Mouse (Mus musculus): ENCODE data around the gene Clba1. TPM values are rescaled to one million over a fixed set of nuclear protein-coding genes. Genes with fewer than 3 reads are reported as not detected.

The Clba1 gene
- polyA plus RNA-seq, 1 experiment, result 9.6 TPM

DNA sequence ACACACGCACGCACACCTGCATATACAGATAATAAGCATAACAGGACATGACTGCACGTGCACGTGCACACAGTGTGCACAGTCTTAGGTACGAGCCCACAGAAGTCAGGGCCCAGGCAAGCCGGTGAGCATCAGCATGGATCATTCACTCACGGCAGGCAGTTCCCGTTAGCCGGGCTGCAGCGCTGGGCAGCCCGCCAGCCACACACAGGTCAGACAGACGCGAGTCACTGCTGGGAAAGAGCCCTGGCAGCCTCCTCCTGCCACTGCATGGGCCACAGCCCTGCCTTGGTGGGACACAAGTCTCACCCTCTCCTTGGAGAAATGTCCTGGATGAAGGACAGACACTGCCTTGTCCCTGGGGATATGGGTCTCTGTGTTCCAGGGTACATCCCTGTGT is 4.7 kb upstream of the Clba1 start:
- no peaks in the 10 kb centered on the region for H3K36me3 ChIP-seq (ENCODE audit: control insufficient read depth, insufficient read depth)
- no peak for TF ChIP-seq SRF (IDR thresholded peaks at IDR 0.05; ENCODE audit: control insufficient read depth, insufficient read length, low read depth)
- no peak for TF ChIP-seq TCF3 (IDR thresholded peaks at IDR 0.05; ENCODE audit: insufficient read length, low read depth)
- no peak for TF ChIP-seq E2F4 (IDR thresholded peaks at IDR 0.05; ENCODE audit: insufficient read depth)
- TF ChIP-seq REST (IDR thresholded peaks at IDR 0.05; ENCODE audit: insufficient read depth, insufficient read length), result no peak
- TF ChIP-seq USF1 (IDR thresholded peaks at IDR 0.05; ENCODE audit: low read depth), result no peak
- TF ChIP-seq CEBPB (IDR thresholded peaks at IDR 0.05; ENCODE audit: insufficient read depth, poor library complexity, severe bottlenecking), result no peak
- no peak for TF ChIP-seq TCF12 (IDR thresholded peaks at IDR 0.05; ENCODE audit: insufficient read depth, poor library complexity, severe bottlenecking)
- TF ChIP-seq MYOG (IDR thresholded peaks at IDR 0.05; ENCODE audit: control insufficient read depth in 1 of 3, insufficient read depth in 1 of 3, insufficient read length in 2 of 3, low read depth in 2 of 3), result no peak
- TF ChIP-seq POLR2AphosphoS2 (IDR thresholded peaks at IDR 0.05; ENCODE audit: insufficient read length, low read depth), result no peak
- TF ChIP-seq POLR2A (IDR thresholded peaks at IDR 0.05; ENCODE audit: insufficient read length, low read depth), result no peak
- H3K4me2 ChIP-seq (ENCODE audit: low read depth), result no peak overlapping the region
- no peak overlapping the region for H3ac ChIP-seq (ENCODE audit: control insufficient read depth, insufficient read length)
- peaks cover 6% of the 10 kb centered on the region for H3K79me2 ChIP-seq (ENCODE audit: control insufficient read depth, insufficient read depth)
- H3K27me3 ChIP-seq (ENCODE audit: control insufficient read depth, insufficient read depth, insufficient read length), result no peaks in the 10 kb centered on the region
- H3K4me3 ChIP-seq, result no peak overlapping the region

DNA sequence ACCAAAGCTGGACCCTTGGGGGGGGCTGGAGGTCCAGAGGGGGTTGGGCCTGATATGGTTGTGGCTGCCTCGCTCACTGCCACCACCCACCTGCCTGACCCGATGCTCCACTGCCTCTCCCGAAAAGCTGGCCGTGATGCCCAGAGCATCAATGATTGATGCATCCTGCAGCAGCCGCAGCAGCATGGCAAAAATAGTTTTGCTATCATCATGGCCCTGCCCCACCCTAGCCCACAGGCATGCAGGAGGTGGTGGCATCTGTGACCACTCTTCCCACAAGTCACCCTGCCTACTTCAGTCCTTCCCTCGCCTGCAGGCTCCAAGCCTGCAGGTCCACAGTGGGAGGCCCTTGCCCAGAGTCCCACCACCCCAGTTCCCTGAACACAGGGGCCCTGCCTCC is 2.7 kb upstream of the Clba1 start:
- no peak overlapping the region for H3K4me3 ChIP-seq
- H3K4me2 ChIP-seq (ENCODE audit: low read depth), result peak overlapping the region; percentile 18
- H3ac ChIP-seq (ENCODE audit: control insufficient read depth, insufficient read length), result no peak overlapping the region
- no peaks in the 10 kb centered on the region for H3K36me3 ChIP-seq (ENCODE audit: control insufficient read depth, insufficient read depth)
- no peaks in the 10 kb centered on the region for H3K79me2 ChIP-seq (ENCODE audit: control insufficient read depth, insufficient read depth)
- no peak for TF ChIP-seq CEBPB (IDR thresholded peaks at IDR 0.05; ENCODE audit: insufficient read depth, poor library complexity, severe bottlenecking)
- peak; percentile 62 for TF ChIP-seq TCF3 (IDR thresholded peaks at IDR 0.05; ENCODE audit: insufficient read length, low read depth)
- no peak for TF ChIP-seq POLR2AphosphoS2 (IDR thresholded peaks at IDR 0.05; ENCODE audit: insufficient read length, low read depth)
- TF ChIP-seq MYOG (IDR thresholded peaks at IDR 0.05; ENCODE audit: control insufficient read depth in 1 of 3, insufficient read depth in 1 of 3, insufficient read length in 2 of 3, low read depth in 2 of 3), result peak; percentile 40 to 93 (median 61)
- peak in 2 of 3 experiments; percentile 55 to 91 for TF ChIP-seq MYOD1 (IDR thresholded peaks at IDR 0.05; ENCODE audit: control insufficient read depth in 1 of 3, insufficient read length in 2 of 3, low read depth in 2 of 3)
- TF ChIP-seq REST (IDR thresholded peaks at IDR 0.05; ENCODE audit: insufficient read depth, insufficient read length), result no peak
- no peak for TF ChIP-seq SRF (IDR thresholded peaks at IDR 0.05; ENCODE audit: control insufficient read depth, insufficient read length, low read depth)
- H3K27me3 ChIP-seq (ENCODE audit: control insufficient read depth, insufficient read depth, insufficient read length), result no peaks in the 10 kb centered on the region

DNA sequence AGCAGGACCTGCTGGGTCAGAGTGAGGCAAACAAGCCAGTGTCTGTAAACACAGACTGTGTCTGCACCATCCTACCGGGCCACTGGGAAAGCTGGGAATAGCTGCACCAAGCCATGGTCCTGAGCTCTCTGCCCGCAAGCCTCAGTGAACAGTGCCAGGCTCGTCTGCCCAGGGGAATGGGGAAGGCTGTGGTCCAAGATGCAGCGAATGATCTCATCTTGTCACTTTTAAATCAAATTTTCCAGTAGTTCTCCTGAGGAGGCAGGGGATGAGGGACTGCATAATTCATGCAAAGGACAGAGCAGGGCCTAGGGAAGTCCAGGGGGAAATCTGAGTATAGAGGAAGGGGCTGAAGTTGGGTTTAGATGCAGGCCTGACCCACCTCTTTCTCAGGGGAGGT is 941 bp upstream of the Clba1 start:
- Histone ChIP-seq H3K4me2 (ENCODE audit: low read depth) (no peak overlapping the region), H3K79me2 (ENCODE audit: control insufficient read depth, insufficient read depth) (no peaks in the 10 kb centered on the region), H3K36me3 (ENCODE audit: control insufficient read depth, insufficient read depth) (no peaks in the 10 kb centered on the region), H3K27me3 (ENCODE audit: control insufficient read depth, insufficient read depth, insufficient read length) (no peaks in the 10 kb centered on the region), H3K4me3 (peak overlapping the region; percentile 44), H3ac (ENCODE audit: control insufficient read depth, insufficient read length) (no peak overlapping the region)
- no peak for TF ChIP-seq TCF12 (IDR thresholded peaks at IDR 0.05; ENCODE audit: insufficient read depth, poor library complexity, severe bottlenecking)
- no peak for TF ChIP-seq MYOD1 (IDR thresholded peaks at IDR 0.05; ENCODE audit: control insufficient read depth in 1 of 3, insufficient read length in 2 of 3, low read depth in 2 of 3)
- TF ChIP-seq MYOG (IDR thresholded peaks at IDR 0.05; ENCODE audit: control insufficient read depth in 1 of 3, insufficient read depth in 1 of 3, insufficient read length in 2 of 3, low read depth in 2 of 3), result no peak
- TF ChIP-seq MAX (IDR thresholded peaks at IDR 0.05; ENCODE audit: low read depth), result no peak
- no peak for TF ChIP-seq TCF3 (IDR thresholded peaks at IDR 0.05; ENCODE audit: insufficient read length, low read depth)
- no peak for TF ChIP-seq SRF (IDR thresholded peaks at IDR 0.05; ENCODE audit: control insufficient read depth, insufficient read length, low read depth)
- no peak for TF ChIP-seq CEBPB (IDR thresholded peaks at IDR 0.05; ENCODE audit: insufficient read depth, poor library complexity, severe bottlenecking)
- no peak for TF ChIP-seq USF1 (IDR thresholded peaks at IDR 0.05; ENCODE audit: low read depth)
- no peak for TF ChIP-seq E2F4 (IDR thresholded peaks at IDR 0.05; ENCODE audit: insufficient read depth)
- TF ChIP-seq REST (IDR thresholded peaks at IDR 0.05; ENCODE audit: insufficient read depth, insufficient read length), result no peak
- no peak for TF ChIP-seq POLR2A (IDR thresholded peaks at IDR 0.05; ENCODE audit: insufficient read length, low read depth)
- no peak for TF ChIP-seq POLR2AphosphoS2 (IDR thresholded peaks at IDR 0.05; ENCODE audit: insufficient read length, low read depth)

DNA sequence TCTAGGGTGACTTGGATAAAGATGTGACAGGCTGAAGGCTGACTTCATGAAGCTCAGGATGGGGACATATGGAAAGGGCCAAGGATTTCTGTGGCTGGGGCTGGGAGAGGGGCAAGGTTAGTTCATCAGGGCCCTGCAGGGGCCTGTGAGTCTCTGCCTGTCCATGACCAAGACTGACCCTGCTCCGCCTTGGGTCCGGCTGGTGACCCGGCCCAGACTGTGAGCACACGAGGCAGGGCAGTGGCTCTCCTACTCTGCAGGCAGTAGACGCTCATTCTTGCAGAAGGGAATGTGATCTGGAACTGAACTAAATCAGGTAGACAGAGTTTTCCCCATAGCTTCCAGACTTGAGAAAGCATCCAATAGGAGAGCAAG is 538 bp upstream of the Clba1 start:
- H3K36me3 ChIP-seq (ENCODE audit: control insufficient read depth, insufficient read depth), result no peaks in the 10 kb centered on the region
- H3K79me2 ChIP-seq (ENCODE audit: control insufficient read depth, insufficient read depth), result no peaks in the 10 kb centered on the region
- peak overlapping the region; percentile 94 for H3K4me2 ChIP-seq (ENCODE audit: low read depth)
- H3K27me3 ChIP-seq (ENCODE audit: control insufficient read depth, insufficient read depth, insufficient read length), result no peaks in the 10 kb centered on the region
- peak overlapping the region; percentile 44 for H3K4me3 ChIP-seq
- no peak overlapping the region for H3ac ChIP-seq (ENCODE audit: control insufficient read depth, insufficient read length)
- TF ChIP-seq TCF12 (IDR thresholded peaks at IDR 0.05; ENCODE audit: insufficient read depth, poor library complexity, severe bottlenecking), result no peak
- no peak for TF ChIP-seq SRF (IDR thresholded peaks at IDR 0.05; ENCODE audit: control insufficient read depth, insufficient read length, low read depth)
- no peak for TF ChIP-seq POLR2AphosphoS2 (IDR thresholded peaks at IDR 0.05; ENCODE audit: insufficient read length, low read depth)
- no peak for TF ChIP-seq POLR2A (IDR thresholded peaks at IDR 0.05; ENCODE audit: insufficient read length, low read depth)
- TF ChIP-seq E2F4 (IDR thresholded peaks at IDR 0.05; ENCODE audit: insufficient read depth), result no peak
- no peak for TF ChIP-seq TCF3 (IDR thresholded peaks at IDR 0.05; ENCODE audit: insufficient read length, low read depth)
- no peak for TF ChIP-seq MYOG (IDR thresholded peaks at IDR 0.05; ENCODE audit: control insufficient read depth in 1 of 3, insufficient read depth in 1 of 3, insufficient read length in 2 of 3, low read depth in 2 of 3)

- Histone ChIP-seq H3ac (ENCODE audit: control insufficient read depth, insufficient read length) (peak overlapping the region; percentile 9), H3K36me3 (ENCODE audit: control insufficient read depth, insufficient read depth) (no peaks in the 10 kb centered on the region), H3K4me2 (ENCODE audit: low read depth) (peak overlapping the region; percentile 94), H3K4me3 (peak overlapping the region; percentile 44), H3K27me3 (ENCODE audit: control insufficient read depth, insufficient read depth, insufficient read length) (no peaks in the 10 kb centered on the region), H3K79me2 (ENCODE audit: control insufficient read depth, insufficient read depth) (no peaks in the 10 kb centered on the region)
- no peak for TF ChIP-seq SRF (IDR thresholded peaks at IDR 0.05; ENCODE audit: control insufficient read depth, insufficient read length, low read depth)
- no peak for TF ChIP-seq MYOG (IDR thresholded peaks at IDR 0.05; ENCODE audit: control insufficient read depth in 1 of 3, insufficient read depth in 1 of 3, insufficient read length in 2 of 3, low read depth in 2 of 3)
- TF ChIP-seq POLR2A (IDR thresholded peaks at IDR 0.05; ENCODE audit: insufficient read length, low read depth), result no peak
- TF ChIP-seq POLR2AphosphoS2 (IDR thresholded peaks at IDR 0.05; ENCODE audit: insufficient read length, low read depth), result no peak
- TF ChIP-seq TCF12 (IDR thresholded peaks at IDR 0.05; ENCODE audit: insufficient read depth, poor library complexity, severe bottlenecking), result no peak
Observed at GRCm38 (mm10) chr12:112809641-112810040, 904 bp downstream of the Clba1 start.

All from myocyte (in vitro differentiated cells).